Mouse (Mus musculus) CH12.LX (cell line): ENCODE results near the gene Eif4g3. TPM values are rescaled to one million over a fixed set of nuclear protein-coding genes. Genes with fewer than 3 reads are reported as not detected.

Source experiments
- DNase-seq: peaks from one replicate; pipeline ENCODE4 v3.0.0-alpha.2; 2013; ENCODE audit errors: extremely low read depth
- H3K27ac ChIP-seq: 2 replicates; pipeline ENCODE4 v1.5.1; 2012; ENCODE audit warnings: low read depth, mild to moderate bottlenecking, control low read depth, moderate library complexity; ENCODE audit not compliant: insufficient read depth
- H3K27me3 ChIP-seq: replicated peaks from 2 replicates; pipeline ENCODE3; 2012; ENCODE audit warnings: inconsistent platforms
- H3K36me3 ChIP-seq, 2 experiments: replicated peaks in 1 of 2; 2 replicates each; pipeline versions ENCODE3 to v1.6.1; 2012; ENCODE audit warnings: inconsistent platforms in 1 of 2, low read length in 1 of 2, mild to moderate bottlenecking in 1 of 2, mixed read lengths in 1 of 2, moderate library complexity in 1 of 2; ENCODE audit not compliant: control insufficient read depth in 1 of 2, insufficient read depth in 1 of 2
- H3K4me1 ChIP-seq, 2 experiments: 2 replicates each; pipeline ENCODE4 v1.6.1; 2012; ENCODE audit warnings: inconsistent platforms in 1 of 2, moderate library complexity in 1 of 2; ENCODE audit not compliant: insufficient read depth in 2 of 2, control insufficient read depth in 1 of 2
- H3K4me2 ChIP-seq: 2 replicates; pipeline ENCODE4 v1.6.1; 2012; ENCODE audit warnings: low read depth, mild to moderate bottlenecking, control low read depth; ENCODE audit not compliant: poor library complexity, insufficient read depth, severe bottlenecking
- H3K4me3 ChIP-seq, 3 experiments: fragments of 150-350 bp in 1 of 3; sonication (generic) in 1 of 3; replicated peaks in 1 of 3; 2 replicates each; pipeline versions ENCODE3 to v1.5.1; 2011 to 2012; ENCODE audit warnings: low read depth in 2 of 3, low read length in 2 of 3, mild to moderate bottlenecking in 2 of 3, moderate library complexity in 2 of 3, control low read depth in 1 of 3, improper control_type of control experiment in 1 of 3, inconsistent platforms in 1 of 3, mixed read lengths in 1 of 3; ENCODE audit not compliant: poor library complexity in 1 of 3
- H3K79me2 ChIP-seq: replicated peaks from 2 replicates; pipeline ENCODE4 v1.6.1; 2012; ENCODE audit warnings: mild to moderate bottlenecking, moderate library complexity; ENCODE audit not compliant: control insufficient read depth, poor library complexity, insufficient read depth, severe bottlenecking; ENCODE audit errors: extremely low read depth
- H3K9ac ChIP-seq: 2 replicates; pipeline ENCODE4 v1.6.1; 2012; ENCODE audit warnings: low read depth, mild to moderate bottlenecking, control low read depth, moderate library complexity; ENCODE audit not compliant: insufficient read depth
- H3K9me3 ChIP-seq: replicated peaks from 2 replicates; pipeline ENCODE3; 2012; ENCODE audit warnings: low read length, inconsistent platforms, mixed read lengths
- CTCF ChIP-seq, 2 experiments: IDR thresholded peaks in 1 of 2; conservative IDR thresholded peaks in 1 of 2; 2 replicates each; pipeline ENCODE4 v1.5.1; 2011 to 2012; ENCODE audit warnings: low read depth in 2 of 2, low read length in 2 of 2, improper control_type of control experiment in 1 of 2, inconsistent platforms in 1 of 2, mild to moderate bottlenecking in 1 of 2, moderate library complexity in 1 of 2
- E2F4 ChIP-seq: IDR thresholded peaks from 2 replicates; pipeline ENCODE4 v1.6.1; 2011; ENCODE audit warnings: low read depth, low read length, improper control_type of control experiment; ENCODE audit not compliant: insufficient replicate concordance
- EP300 ChIP-seq: IDR thresholded peaks from 2 replicates; pipeline ENCODE4 v1.6.1; 2011; ENCODE audit warnings: low read length, improper control_type of control experiment
- ETS1 ChIP-seq: conservative IDR thresholded peaks from 2 replicates; pipeline ENCODE4 v1.6.1; 2012; ENCODE audit warnings: low read depth, mild to moderate bottlenecking, inconsistent platforms, low read length, improper control_type of control experiment, moderate library complexity
- GABPA ChIP-seq: IDR thresholded peaks from 2 replicates; pipeline ENCODE4 v1.6.1; 2012; ENCODE audit warnings: low read depth, low read length, improper control_type of control experiment, inconsistent platforms; ENCODE audit not compliant: insufficient replicate concordance
- KAT2A ChIP-seq: IDR thresholded peaks from 2 replicates; pipeline ENCODE4 v1.6.1; 2012; ENCODE audit warnings: low read length, improper control_type of control experiment, inconsistent platforms; ENCODE audit not compliant: insufficient replicate concordance
- MAFK ChIP-seq: IDR thresholded peaks from 2 replicates; pipeline ENCODE4 v1.6.1; 2011; ENCODE audit warnings: low read length, improper control_type of control experiment; ENCODE audit not compliant: insufficient replicate concordance
- MAX ChIP-seq: IDR thresholded peaks from 2 replicates; pipeline ENCODE4 v1.6.1; 2011; ENCODE audit warnings: low read length, improper control_type of control experiment
- MAZ ChIP-seq: IDR thresholded peaks from 2 replicates; pipeline ENCODE4 v1.6.1; 2012; ENCODE audit warnings: low read depth, mild to moderate bottlenecking, inconsistent platforms, low read length, improper control_type of control experiment, moderate library complexity
- PAX5 ChIP-seq: IDR thresholded peaks from 2 replicates; pipeline ENCODE4 v1.6.1; 2012; ENCODE audit warnings: low read length, inconsistent platforms, mixed read lengths
- POLR2A ChIP-seq: IDR thresholded peaks from 2 replicates; pipeline ENCODE4 v1.6.1; 2011; ENCODE audit warnings: low read depth, mild to moderate bottlenecking, improper control_type of control experiment, low read length
- RAD21 ChIP-seq: IDR thresholded peaks from 2 replicates; pipeline ENCODE4 v1.6.1; 2011; ENCODE audit warnings: low read depth, mild to moderate bottlenecking, low read length, improper control_type of control experiment, moderate library complexity
- SIN3A ChIP-seq: IDR thresholded peaks from 2 replicates; pipeline ENCODE4 v1.6.1; 2012; ENCODE audit warnings: low read length, improper control_type of control experiment, inconsistent platforms
- TBP ChIP-seq: conservative IDR thresholded peaks from 2 replicates; pipeline ENCODE4 v1.6.1; 2011; ENCODE audit warnings: low read depth, low read length, improper control_type of control experiment
- TCF12 ChIP-seq: IDR thresholded peaks from 2 replicates; pipeline ENCODE4 v1.6.1; 2014; ENCODE audit warnings: low read depth, mild to moderate bottlenecking, inconsistent platforms, low read length, improper control_type of control experiment
- UBTF ChIP-seq: IDR thresholded peaks from 2 replicates; pipeline ENCODE4 v1.6.1; 2012; ENCODE audit warnings: low read depth, mild to moderate bottlenecking, inconsistent platforms, low read length, improper control_type of control experiment, moderate library complexity
- USF1 ChIP-seq: IDR thresholded peaks from 2 replicates; pipeline ENCODE4 v1.6.1; 2014; ENCODE audit warnings: low read depth, mild to moderate bottlenecking, inconsistent platforms, low read length, improper control_type of control experiment
- ZC3H11A ChIP-seq: IDR thresholded peaks from 2 replicates; pipeline ENCODE4 v1.6.1; 2012; ENCODE audit warnings: low read depth, mild to moderate bottlenecking, inconsistent platforms, low read length, improper control_type of control experiment
- ZKSCAN1 ChIP-seq: IDR thresholded peaks from 2 replicates; pipeline ENCODE4 v1.6.1; 2012; ENCODE audit warnings: low read depth, inconsistent platforms, low read length, improper control_type of control experiment, borderline replicate concordance
- ZNF384 ChIP-seq: IDR thresholded peaks from 2 replicates; pipeline ENCODE4 v1.6.1; 2012; ENCODE audit warnings: low read depth, low read length, improper control_type of control experiment, inconsistent platforms
- dilution Hi-C: fragments of 300-500 bp; cut with MboI; formaldehyde crosslinking; loops from 2 replicates; pipeline ENCODE4 v1.14.3; 2020; ENCODE audit warnings: low sequenced_read_pairs; ENCODE audit not compliant: extremely low pct_unique_long_range_greater_than_20kb, extremely low pct_ligation_motif_present
- in situ Hi-C: fragments of 300-500 bp; cut with MboI; formaldehyde crosslinking; loops from 3 replicates; pipeline ENCODE4 v1.14.3; 2019; ENCODE audit warnings: low sequenced_read_pairs, low pct_ligation_motif_present, low pct_unique_long_range_greater_than_20kb, mixed read lengths
- polyA plus RNA-seq: library from polyadenylated mRNA; unstranded; fragments of >175 nt; gene quantifications from 2 replicates; pipeline ENCODE4 v1.2.1, GENCODE M21; 2012; ENCODE audit warnings: low read depth; ENCODE audit not compliant: insufficient read length
- total RNA-seq, 2 experiments: library from RNA; depleted of rRNA; stranded (reverse); fragments of 300-350 nt in 1 of 2; fragments of >200 nt in 1 of 2; gene quantifications; 2 replicates each; pipeline ENCODE4 v1.2.3; 2012 to 2014

The Eif4g3 gene
- total and polyA plus RNA-seq, 3 experiments, result 10.8 to 47.2 (median 24.0) TPM

- peaks cover 67 to 93% of the 10 kb centered on the region in 2 experiments for H3K36me3 ChIP-seq
- H3K4me3 ChIP-seq, result no peak overlapping the region
- DNase-seq, result no peak
- no peaks in the 10 kb centered on the region for H3K79me2 ChIP-seq
- dilution Hi-C loops (no loop called here), in situ Hi-C loops (no loop called here)
- H3K4me1 ChIP-seq, result peaks cover 0 to 6% of the 10 kb centered on the region in 2 experiments; a peak in 1 of 4 replicates
- no peak overlapping the region for H3K4me2 ChIP-seq
- H3K27me3 ChIP-seq, result no peaks in the 10 kb centered on the region
- H3K9ac ChIP-seq, result no peak overlapping the region
- H3K9me3 ChIP-seq, result no peaks in the 10 kb centered on the region
- TF ChIP-seq MAX, result no peak
- TF ChIP-seq RAD21, result no peak
- TF ChIP-seq PAX5, result no peak
- no peak for TF ChIP-seq CTCF (conservative IDR thresholded peaks at IDR 0.05 in 1 of 2, IDR thresholded peaks at IDR 0.05 in 1 of 2; ENCODE audit: low read depth in 2 of 2, low read length in 2 of 2)
- no peak for TF ChIP-seq E2F4
- no peak for TF ChIP-seq UBTF
- no peak overlapping the region for H3K27ac ChIP-seq
Measured at GRCm38 (mm10) chr4:138185961-138186360, 193.1 kb downstream of the Eif4g3 start.

DNA sequence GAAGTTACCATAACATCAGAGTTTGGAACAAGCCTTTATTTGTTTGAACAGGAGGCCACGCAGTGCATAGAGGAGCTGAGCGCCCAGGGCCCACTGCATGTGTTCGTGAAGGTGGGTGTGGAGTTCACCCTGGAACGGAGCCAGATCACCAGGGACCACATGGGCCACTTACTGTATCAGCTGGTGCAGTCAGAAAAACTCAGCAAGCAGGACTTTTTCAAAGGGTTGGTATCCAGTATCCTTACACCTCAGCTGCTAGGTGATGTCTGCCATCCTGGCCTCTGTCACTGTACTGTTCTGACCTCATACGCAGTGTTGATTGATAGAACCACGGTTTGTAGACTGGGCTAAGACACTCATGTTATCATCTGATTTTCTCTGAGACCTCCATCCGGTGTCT lies 195.2 kb downstream of the Eif4g3 start:
- Histone ChIP-seq H3K79me2 (no peaks in the 10 kb centered on the region), H3K9ac (no peak overlapping the region), H3K36me3 (peaks cover 66 to 96% of the 10 kb centered on the region in 2 experiments), H3K9me3 (no peaks in the 10 kb centered on the region), H3K4me1 (peaks cover 0 to 6% of the 10 kb centered on the region in 2 experiments; a peak in 1 of 4 replicates), H3K27me3 (no peaks in the 10 kb centered on the region), H3K27ac (no peak overlapping the region), H3K4me2 (no peak overlapping the region), H3K4me3 (no peak overlapping the region)
- dilution Hi-C loops, result no loop called here
- in situ Hi-C loops, result no loop called here
- TF ChIP-seq MAZ (no peak), PAX5 (no peak), CTCF (conservative IDR thresholded peaks at IDR 0.05 in 1 of 2, IDR thresholded peaks at IDR 0.05 in 1 of 2; ENCODE audit: low read depth in 2 of 2, low read length in 2 of 2) (no peak), EP300 (no peak), ETS1 (no peak), TCF12 (no peak), POLR2A (no peak), USF1 (no peak), ZNF384 (no peak), GABPA (no peak), ZKSCAN1 (no peak), ZC3H11A (no peak), MAFK (no peak), SIN3A (no peak), KAT2A (no peak), TBP (no peak), E2F4 (no peak)
- DNase-seq, result no peak
